Mouse (Mus musculus) kidney, adult 2 months (tissue): ENCODE measurements around the gene Cd38. TPM values are rescaled to one million over a fixed set of nuclear protein-coding genes. Genes with fewer than 3 reads are reported as not detected.
"Not testable (repeated sequence)": the region's sequence is repeated elsewhere in the genome, so short reads cannot be mapped to it uniquely, and the experiment has no call there.

Source experiments
- DNase-seq: peaks from one replicate; pipeline ENCODE4 v3.0.0; 2021
- H3K27ac ChIP-seq: fragments of 200-500 bp; 2 replicates; pipeline ENCODE4 v1.5.1; 2012; ENCODE audit warnings: low read depth, low read length, control low read depth, inconsistent platforms; ENCODE audit not compliant: insufficient read depth
- H3K27me3 ChIP-seq: fragments of 200-500 bp; replicated peaks from 2 replicates; pipeline ENCODE4 v1.6.1; 2012; ENCODE audit warnings: mild to moderate bottlenecking, moderate library complexity, low read length, inconsistent platforms; ENCODE audit not compliant: control insufficient read depth, insufficient read depth
- H3K36me3 ChIP-seq: fragments of 200-500 bp; 2 replicates; pipeline ENCODE4 v1.6.1; 2012; ENCODE audit warnings: mild to moderate bottlenecking, moderate library complexity, low read length, inconsistent platforms; ENCODE audit not compliant: control insufficient read depth, insufficient read depth
- H3K4me1 ChIP-seq: fragments of 200-500 bp; 2 replicates; pipeline ENCODE4 v1.6.1; 2011; ENCODE audit warnings: low read length; ENCODE audit not compliant: control insufficient read depth, insufficient read depth
- H3K4me3 ChIP-seq: fragments of 200-500 bp; 2 replicates; pipeline ENCODE4 v1.5.1; 2011; ENCODE audit warnings: mild to moderate bottlenecking, low read depth, low read length, control low read depth; ENCODE audit not compliant: insufficient read depth
- CTCF ChIP-seq: fragments of 200-500 bp; conservative IDR thresholded peaks from 2 replicates; pipeline ENCODE4 v1.5.1; 2011; ENCODE audit warnings: low read depth, mild to moderate bottlenecking, control low read depth, low read length, moderate library complexity, mixed read lengths; ENCODE audit not compliant: insufficient read depth, insufficient read length
- POLR2A ChIP-seq: fragments of 200-500 bp; IDR thresholded peaks from one replicate; pipeline ENCODE4 v1.6.1; 2011; ENCODE audit warnings: low read depth, low read length, control low read depth
- WGBS: fragments of 180-500 bp; shearing (Covaris S2); methylation state at CpG from one replicate; pipeline ENCODE4 v1.1.7; 2018; 5-methylcytosine and 5-hydroxymethylcytosine counted together
- polyA plus RNA-seq: library from polyadenylated mRNA; depleted of rRNA; stranded (reverse); fragments of >200 nt; gene quantifications from 2 replicates; pipeline ENCODE4 v1.2.3, GENCODE M21; 2012

Gene Cd38
- polyA plus RNA-seq, 1 experiment, result 7.9 TPM

GRCm38 (mm10) chr5:43910006-43910405 is 41.7 kb downstream of the Cd38 start:
- Histone ChIP-seq H3K36me3 (no peaks in the 10 kb centered on the region), H3K27ac (no peak overlapping the region), H3K27me3 (no peaks in the 10 kb centered on the region), H3K4me1 (peaks cover 4% of the 10 kb centered on the region; the same call in 1 of the 2 replicates), H3K4me3 (no peak overlapping the region)
- no peak for TF ChIP-seq POLR2A
- no peak for TF ChIP-seq CTCF
- DNase-seq, result peak; percentile 54
- WGBS, result 71% methylated on average over 6 of the region's 6 CpGs

DNA sequence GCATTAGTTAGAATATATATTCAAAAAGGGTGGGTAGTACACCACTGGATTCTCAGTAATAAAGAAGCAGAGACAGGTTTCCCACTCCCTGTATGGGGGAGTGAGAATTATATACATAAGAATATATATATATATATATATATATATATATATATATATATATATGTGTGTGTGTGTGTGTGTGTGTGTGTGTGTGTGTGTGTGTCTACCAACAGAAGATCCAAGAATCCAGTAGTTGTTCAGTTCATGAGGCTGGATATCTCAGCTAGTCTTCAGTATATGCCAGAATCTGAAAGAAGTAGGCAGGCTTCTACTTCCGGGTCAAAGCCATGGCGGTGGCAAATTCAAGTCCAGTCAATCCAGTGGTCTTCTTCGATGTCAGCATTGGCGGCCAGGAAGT is 44.5 kb downstream of the Cd38 start, which contains the start of gene Gm7879:
TSS of gene Gm7879 (plus strand) at position 301 of the 400 bp plus-strand sequence.
- not testable (repeated sequence) for H3K27me3 ChIP-seq, H3K36me3 ChIP-seq, H3K27ac ChIP-seq, DNase-seq, H3K4me1 ChIP-seq, H3K4me3 ChIP-seq
- WGBS, result 92% methylated on average over 4 of the region's 4 CpGs

DNA sequence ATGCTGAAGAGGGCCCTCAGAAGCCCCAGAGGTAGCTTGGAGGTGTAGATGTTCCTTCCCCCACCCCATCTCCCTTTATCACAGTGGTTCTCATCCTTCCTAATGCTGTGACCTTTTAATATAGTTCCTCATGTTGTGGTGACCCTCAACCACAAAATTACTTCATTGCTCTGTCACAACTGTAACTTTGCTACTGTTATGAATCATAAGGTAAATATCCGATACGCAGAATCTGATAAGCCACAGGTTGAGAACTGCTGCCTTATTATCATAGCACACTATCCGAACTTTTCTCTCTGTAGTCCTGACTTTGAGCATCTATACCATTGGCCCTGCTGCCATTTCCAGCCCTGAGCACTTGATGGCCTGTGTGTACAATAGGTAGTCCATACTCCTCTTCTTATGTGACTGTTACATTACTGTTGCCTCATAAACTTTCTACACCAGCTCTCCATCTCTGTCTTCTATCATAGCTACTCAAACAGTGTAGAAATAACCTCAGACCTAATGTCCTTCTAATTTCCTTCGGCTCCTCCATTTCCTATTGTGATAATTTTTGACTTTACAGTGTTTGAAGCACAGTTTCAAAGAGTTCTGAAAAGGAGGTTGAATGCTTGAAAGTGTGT is 47.0 kb downstream of the Cd38 start:
- no peak overlapping the region for H3K4me3 ChIP-seq
- TF ChIP-seq POLR2A (no peak), CTCF (no peak)
- no peaks in the 10 kb centered on the region for H3K36me3 ChIP-seq
- WGBS, result 86% methylated on average over 4 of the region's 4 CpGs
- DNase-seq, result no peak
- no peak overlapping the region for H3K27ac ChIP-seq
- H3K4me1 ChIP-seq, result no peaks in the 10 kb centered on the region
- H3K27me3 ChIP-seq, result no peaks in the 10 kb centered on the region

GRCm38 (mm10) chr5:43921877-43922276 is 53.5 kb downstream of the Cd38 start:
- Histone ChIP-seq H3K27me3 (no peaks in the 10 kb centered on the region), H3K27ac (no peak overlapping the region), H3K36me3 (no peaks in the 10 kb centered on the region), H3K4me1 (no peaks in the 10 kb centered on the region), H3K4me3 (no peak overlapping the region)
- WGBS, result 82% methylated on average over 11 of the region's 11 CpGs
- peak; percentile 53 for DNase-seq
- TF ChIP-seq CTCF (no peak), POLR2A (no peak)

GRCm38 (mm10) chr5:43923933-43924332 is 55.6 kb downstream of the Cd38 start:
- H3K4me3 ChIP-seq, result no peak overlapping the region
- no peaks in the 10 kb centered on the region for H3K27me3 ChIP-seq
- no peaks in the 10 kb centered on the region for H3K36me3 ChIP-seq
- no peak overlapping the region for H3K27ac ChIP-seq
- 43% methylated on average over 4 of the region's 4 CpGs for WGBS
- DNase-seq, result peak; percentile 71
- H3K4me1 ChIP-seq, result no peaks in the 10 kb centered on the region
- TF ChIP-seq CTCF (peak; percentile 92), POLR2A (no peak)

DNA sequence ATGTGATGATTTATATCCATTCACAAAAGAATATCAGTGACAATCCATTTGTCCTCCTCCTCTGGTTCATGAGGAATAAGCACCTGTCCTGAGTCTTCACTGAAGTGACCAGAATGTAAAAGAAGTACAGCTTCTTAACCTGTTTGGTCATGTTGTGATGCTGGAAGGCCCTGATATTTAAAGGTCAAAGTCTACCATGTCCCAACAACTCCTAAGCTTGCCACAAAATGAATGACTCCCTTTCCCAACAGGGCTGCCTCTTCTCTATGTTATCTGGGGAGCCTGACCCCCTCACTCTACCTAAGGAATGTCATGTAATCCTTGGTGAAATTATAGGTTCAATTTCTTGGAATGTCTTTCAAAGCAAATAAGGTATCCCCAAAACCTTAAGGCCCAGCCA is 59.4 kb downstream of the Cd38 start:
- TF ChIP-seq CTCF (no peak), POLR2A (no peak)
- H3K4me3 ChIP-seq, result no peak overlapping the region
- H3K36me3 ChIP-seq, result no peaks in the 10 kb centered on the region
- no peak overlapping the region for H3K27ac ChIP-seq
- no peaks in the 10 kb centered on the region for H3K4me1 ChIP-seq
- no peak for DNase-seq
- H3K27me3 ChIP-seq, result no peaks in the 10 kb centered on the region

DNA sequence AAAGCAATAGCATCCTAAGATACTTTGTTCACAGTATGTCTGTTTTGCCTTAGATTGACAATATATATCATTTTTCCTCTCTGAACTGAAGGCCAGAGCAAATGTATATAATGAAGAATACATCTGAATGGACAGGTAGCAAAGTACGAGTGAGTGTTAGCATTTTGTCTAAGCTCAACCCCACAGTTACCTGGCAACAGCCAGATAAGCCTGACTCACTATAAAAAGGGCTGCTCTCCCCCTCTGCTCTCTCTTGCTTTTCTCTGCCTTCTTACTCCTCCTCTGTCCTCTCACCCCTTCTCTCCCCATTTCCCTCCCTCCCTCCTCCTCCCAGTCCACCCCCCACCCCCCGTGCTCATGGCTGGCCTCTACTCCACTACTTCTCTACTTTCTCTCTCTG is 64.9 kb downstream of the Cd38 start:
- H3K27ac ChIP-seq, result no peak overlapping the region
- H3K36me3 ChIP-seq, result no peaks in the 10 kb centered on the region
- no peaks in the 10 kb centered on the region for H3K4me1 ChIP-seq
- H3K27me3 ChIP-seq, result no peaks in the 10 kb centered on the region
- H3K4me3 ChIP-seq, result no peak overlapping the region
- TF ChIP-seq CTCF (no peak), POLR2A (no peak)
- WGBS, result 43% methylated on average over 2 of the region's 2 CpGs
- no peak for DNase-seq
